Comparison of ENCODE assay signal across 7 mouse cellular contexts in genomic region chr12:3866654-3867370, GRCm38 (mm10).
DNase-seq lines count a peak whose midpoint lies in the region; ATAC-seq lines count a peak whose summit lies in the region.

No protein-coding gene starts in this region.

- no peaks in the 10 kb centered on the region for H3K9me3 ChIP-seq in kidney, embryonic 16.5 days (ENCODE audit: low read length)
- H3K9me3 ChIP-seq in embryonic facial prominence, embryonic 15.5 days (replicated peaks) = no peaks in the 10 kb centered on the region
- H3K9me3 ChIP-seq in lung, embryonic 15.5 days = no peaks in the 10 kb centered on the region

- peak; percentile 87 for DNase-seq in kidney, adult 11 months
- DNase-seq in brain, adult 2 months (ENCODE audit: low read depth, low spot score) = peak; percentile 90
- no peak for DNase-seq in embryo, embryonic 10.5 days (ENCODE audit: low spot score)

- H3K36me3 ChIP-seq in kidney, embryonic 16.5 days (ENCODE audit: insufficient read depth, low read length) = peaks cover 34% of the 10 kb centered on the region
- H3K36me3 ChIP-seq in embryonic facial prominence, embryonic 15.5 days = peaks cover 61% of the 10 kb centered on the region
- H3K36me3 ChIP-seq in lung, embryonic 15.5 days = peaks cover 17% of the 10 kb centered on the region

- no peaks in the 10 kb centered on the region for H3K27me3 ChIP-seq in kidney, embryonic 16.5 days (ENCODE audit: insufficient read depth, low read length)
- no peaks in the 10 kb centered on the region for H3K27me3 ChIP-seq in embryonic facial prominence, embryonic 15.5 days
- H3K27me3 ChIP-seq in lung, embryonic 15.5 days = no peaks in the 10 kb centered on the region

- H3K4me3 ChIP-seq in kidney, embryonic 16.5 days (ENCODE audit: low read length) = no peak overlapping the region
- H3K4me3 ChIP-seq in embryonic facial prominence, embryonic 15.5 days (replicated peaks) = no peak overlapping the region
- no peak overlapping the region for H3K4me3 ChIP-seq in lung, embryonic 15.5 days

- H3K9ac ChIP-seq in kidney, embryonic 16.5 days (replicated peaks; ENCODE audit: low read length) = no peak overlapping the region
- no peak overlapping the region for H3K9ac ChIP-seq in embryonic facial prominence, embryonic 15.5 days
- no peak overlapping the region for H3K9ac ChIP-seq in lung, embryonic 15.5 days

- WGBS in kidney, embryonic 16.5 days = 55% methylated on average over 12 of the region's 12 CpGs
- 62% methylated on average over 12 of the region's 12 CpGs for WGBS in embryonic facial prominence, embryonic 15.5 days
- WGBS in lung, embryonic 15.5 days = 47% methylated on average over 12 of the region's 12 CpGs

- no peak overlapping the region for H3K27ac ChIP-seq in kidney, embryonic 16.5 days (ENCODE audit: low read length)
- peak overlapping the region; percentile 11; the same call in 1 of the 2 replicates for H3K27ac ChIP-seq in embryonic facial prominence, embryonic 15.5 days (replicated peaks)
- H3K27ac ChIP-seq in lung, embryonic 15.5 days = peak overlapping the region; percentile 26; the same call in 1 of the 2 replicates

- no peak for ATAC-seq in kidney, embryonic 16.5 days (ENCODE audit: low FRiP score, low TSS enrichment)
- peak; percentile 25; the same call in 1 of the 2 replicates for ATAC-seq in embryonic facial prominence, embryonic 15.5 days (ENCODE audit: insufficient number of reproducible peaks, low FRiP score, low TSS enrichment, low read depth)
- ATAC-seq in lung, embryonic 15.5 days (ENCODE audit: borderline replicate concordance, extremely low read depth, low FRiP score, low TSS enrichment) = peak; percentile 58; the same call in 1 of the 2 replicates
- no peak for ATAC-seq in inflammation-experienced regulatory T-cells, adult 6 months

- no peak overlapping the region for H3K4me2 ChIP-seq in kidney, embryonic 16.5 days (replicated peaks; ENCODE audit: low read depth, low read length)
- H3K4me2 ChIP-seq in embryonic facial prominence, embryonic 15.5 days (replicated peaks) = no peak overlapping the region
- H3K4me2 ChIP-seq in lung, embryonic 15.5 days = no peak overlapping the region

- peaks cover 12% of the 10 kb centered on the region for H3K4me1 ChIP-seq in kidney, embryonic 16.5 days (ENCODE audit: insufficient read depth, low read length)
- peaks cover 26% of the 10 kb centered on the region for H3K4me1 ChIP-seq in embryonic facial prominence, embryonic 15.5 days
- H3K4me1 ChIP-seq in lung, embryonic 15.5 days = peaks cover 43% of the 10 kb centered on the region

Comparison
In these comparisons a context has a peak if more than half of its experiments do, and no peak if none do; other contexts are left out.
1. ATAC-seq: peak in embryonic facial prominence, embryonic 15.5 days (single experiment) and lung, embryonic 15.5 days (single experiment); none in kidney, embryonic 16.5 days (single experiment) and inflammation-experienced regulatory T-cells, adult 6 months (single experiment).